Mouse (Mus musculus) heart, embryonic 15.5 days (tissue): Measurements from ENCODE around the gene Krt84. TPM values are rescaled to one million over a fixed set of nuclear protein-coding genes. Genes with fewer than 3 reads are reported as not detected.

ENCODE experiments used
- ATAC-seq: fragments of 200-750 bp; cut with Nextera tagmentation; replicated peaks from 2 replicates; pipeline ENCODE4 v1.8.0; 2017; ENCODE audit warnings: low read depth, moderate TSS enrichment; ENCODE audit not compliant: insufficient number of reproducible peaks, insufficient read depth, low FRiP score
- H3K27ac ChIP-seq: fragments of 300-500 bp; sonication (generic); 2 replicates; pipeline ENCODE4 v1.5.1; 2015; ENCODE audit warnings: mild to moderate bottlenecking, inconsistent platforms
- H3K27me3 ChIP-seq: fragments of 300-500 bp; sonication (generic); 2 replicates; pipeline ENCODE4 v1.6.1; 2015; ENCODE audit warnings: inconsistent platforms
- H3K36me3 ChIP-seq: fragments of 300-500 bp; sonication (generic); 2 replicates; pipeline ENCODE4 v1.6.1; 2015; ENCODE audit warnings: mild to moderate bottlenecking, inconsistent platforms
- H3K4me1 ChIP-seq: fragments of 300-500 bp; sonication (generic); replicated peaks from 2 replicates; pipeline ENCODE4 v1.6.1; 2015; ENCODE audit warnings: inconsistent platforms
- H3K4me2 ChIP-seq: fragments of 300-500 bp; sonication (generic); 2 replicates; pipeline ENCODE4 v1.6.1; 2015; ENCODE audit warnings: inconsistent platforms, mild to moderate bottlenecking, moderate library complexity
- H3K4me3 ChIP-seq: fragments of 300-500 bp; sonication (generic); 2 replicates; pipeline ENCODE4 v1.5.1; 2015; ENCODE audit warnings: mild to moderate bottlenecking, inconsistent platforms
- H3K9ac ChIP-seq: fragments of 300-500 bp; sonication (generic); 2 replicates; pipeline ENCODE4 v1.6.1; 2015; ENCODE audit warnings: mild to moderate bottlenecking, inconsistent platforms
- H3K9me3 ChIP-seq: fragments of 300-500 bp; sonication (generic); replicated peaks from 2 replicates; pipeline ENCODE4 v1.6.1; 2016; ENCODE audit warnings: inconsistent platforms
- WGBS: fragments of 180-500 bp; shearing (Covaris S2); methylation state at CpG from one replicate; pipeline ENCODE4 v1.1.7; 2015; ENCODE audit warnings: mixed read lengths; 5-methylcytosine and 5-hydroxymethylcytosine counted together
- polyA plus RNA-seq: library from polyadenylated mRNA; unstranded; fragments of >200 nt; fragmentation: Nextera tagmentation; extraction: Ambion mirVana; gene quantifications from 2 replicates; pipeline ENCODE4 v1.2.1, GENCODE M21; 2015

Krt84 gene
- polyA plus RNA-seq: not detected in 2 replicates

- 76% methylated on average over 7 of the region's 7 CpGs for WGBS
- Histone ChIP-seq H3K9me3 (no peaks in the 10 kb centered on the region), H3K27me3 (peaks cover 18% of the 10 kb centered on the region; the same call in 1 of the 2 replicates), H3K4me3 (no peak within 1 kb of the TSS), H3K4me2 (no peak within 1 kb of the TSS), H3K4me1 (no peaks in the 10 kb centered on the region), H3K9ac (no peak within 1 kb of the TSS), H3K27ac (no peak within 1 kb of the TSS), H3K36me3 (no peaks in the 10 kb centered on the region)
- ATAC-seq: no peak
Observed at GRCm38 (mm10) chr15:101532720-101533119, at the start of gene Krt84. TSS of gene Krt84 (minus strand) at chr15:101532820.

- ATAC-seq: no peak
- Histone ChIP-seq H3K9me3 (no peaks in the 10 kb centered on the region), H3K36me3 (no peaks in the 10 kb centered on the region), H3K27ac (no peak overlapping the region), H3K4me2 (no peak overlapping the region), H3K27me3 (0 out of 2 replicates have a peak, but pooled peaks cover 2% of the 10 kb centered on the region), H3K9ac (no peak overlapping the region), H3K4me1 (no peaks in the 10 kb centered on the region), H3K4me3 (no peak overlapping the region)
- 67% methylated on average over 3 of the region's 3 CpGs for WGBS
Observed at GRCm38 (mm10) chr15:101581701-101582100, 49.1 kb upstream of the Krt84 start.

GRCm38 (mm10) chr15:101575506-101575905 is 42.9 kb upstream of the Krt84 start:
- Histone ChIP-seq H3K27me3 (0 out of 2 replicates have a peak, but pooled peaks cover 14% of the 10 kb centered on the region), H3K4me2 (no peak overlapping the region), H3K9ac (no peak overlapping the region), H3K36me3 (no peaks in the 10 kb centered on the region), H3K9me3 (no peaks in the 10 kb centered on the region), H3K4me3 (no peak overlapping the region), H3K27ac (no peak overlapping the region), H3K4me1 (no peaks in the 10 kb centered on the region)
- ATAC-seq: no peak
- 64% methylated on average over 5 of the region's 5 CpGs for WGBS

GRCm38 (mm10) chr15:101573796-101574345 is 41.3 kb upstream of the Krt84 start, which contains the start of gene Krt75:
TSS of gene Krt75 (minus strand) at chr15:101573904.
- no peak for ATAC-seq
- Histone ChIP-seq H3K36me3 (no peaks in the 10 kb centered on the region), H3K4me1 (no peaks in the 10 kb centered on the region), H3K4me3 (no peak within 1 kb of the TSS), H3K4me2 (no peak within 1 kb of the TSS), H3K27ac (no peak within 1 kb of the TSS), H3K9ac (no peak within 1 kb of the TSS), H3K9me3 (no peaks in the 10 kb centered on the region), H3K27me3 (0 out of 2 replicates have a peak, but pooled peaks cover 18% of the 10 kb centered on the region)
- WGBS: 60% methylated on average over 15 of the region's 15 CpGs

- H3K4me3 ChIP-seq: no peak overlapping the region
- ATAC-seq: no peak
- H3K36me3 ChIP-seq: no peaks in the 10 kb centered on the region
- H3K9me3 ChIP-seq: no peaks in the 10 kb centered on the region
- H3K4me2 ChIP-seq: no peak overlapping the region
- peaks cover 25% of the 10 kb centered on the region for H3K27me3 ChIP-seq
- no peak overlapping the region for H3K27ac ChIP-seq
- no peak overlapping the region for H3K9ac ChIP-seq
- H3K4me1 ChIP-seq: no peaks in the 10 kb centered on the region
- WGBS: 43% methylated on average over 7 of the region's 7 CpGs
Observed at GRCm38 (mm10) chr15:101567780-101568179, 35.2 kb upstream of the Krt84 start.

GRCm38 (mm10) chr15:101562850-101563249 is 30.2 kb upstream of the Krt84 start, which contains the start of gene Krt90:
TSS of gene Krt90 (minus strand) at chr15:101562950.
- no peak within 1 kb of the TSS for H3K4me3 ChIP-seq
- H3K27me3 ChIP-seq: peaks cover 29% of the 10 kb centered on the region
- 59% methylated on average over 5 of the region's 5 CpGs for WGBS

GRCm38 (mm10) chr15:101558034-101558646 is 25.5 kb upstream of the Krt84 start:
- WGBS: 25% methylated on average over 7 of the region's 7 CpGs
- Histone ChIP-seq H3K4me1 (peaks cover under 1% of the 10 kb centered on the region), H3K4me2 (no peak overlapping the region), H3K9ac (no peak overlapping the region), H3K27me3 (peaks cover 27% of the 10 kb centered on the region), H3K4me3 (no peak overlapping the region), H3K9me3 (no peaks in the 10 kb centered on the region), H3K27ac (no peak overlapping the region), H3K36me3 (no peaks in the 10 kb centered on the region)
- no peak for ATAC-seq

More at GRCm38 (mm10) chr15:101562850-101563249, 30.2 kb upstream of the Krt84 start, which contains the start of gene Krt90:
- Histone ChIP-seq H3K9ac (no peak within 1 kb of the TSS), H3K36me3 (no peaks in the 10 kb centered on the region), H3K4me1 (no peaks in the 10 kb centered on the region), H3K27ac (no peak within 1 kb of the TSS), H3K4me2 (no peak within 1 kb of the TSS), H3K9me3 (no peaks in the 10 kb centered on the region)
- ATAC-seq: no peak

- no peak overlapping the region for H3K9ac ChIP-seq
- H3K4me1 ChIP-seq: peaks cover 5% of the 10 kb centered on the region
- no peaks in the 10 kb centered on the region for H3K9me3 ChIP-seq
- H3K27ac ChIP-seq: no peak overlapping the region
- no peaks in the 10 kb centered on the region for H3K36me3 ChIP-seq
- no peak overlapping the region for H3K4me3 ChIP-seq
- peak overlapping the region; percentile 13; the same call in 1 of the 2 replicates for H3K4me2 ChIP-seq
- 2% methylated on average over 11 of the region's 11 CpGs for WGBS
- H3K27me3 ChIP-seq: peaks cover 46% of the 10 kb centered on the region
- ATAC-seq: no peak
Observed at GRCm38 (mm10) chr15:101553169-101553568, 20.5 kb upstream of the Krt84 start.

GRCm38 (mm10) chr15:101552188-101552587 is 19.6 kb upstream of the Krt84 start:
- peaks cover 47% of the 10 kb centered on the region for H3K27me3 ChIP-seq

GRCm38 (mm10) chr15:101550567-101550966 is 17.9 kb upstream of the Krt84 start, which contains the start of gene Krt82:
TSS of gene Krt82 (minus strand) at chr15:101550667.
- H3K4me3 ChIP-seq: no peak within 1 kb of the TSS
- no peaks in the 10 kb centered on the region for H3K9me3 ChIP-seq
- WGBS: 82% methylated on average over 7 of the region's 7 CpGs
- peaks cover 5% of the 10 kb centered on the region for H3K4me1 ChIP-seq
- no peak for ATAC-seq
- H3K27ac ChIP-seq: no peak within 1 kb of the TSS
- H3K27me3 ChIP-seq: peaks cover 47% of the 10 kb centered on the region
- no peaks in the 10 kb centered on the region for H3K36me3 ChIP-seq
- no peak within 1 kb of the TSS for H3K9ac ChIP-seq
- H3K4me2 ChIP-seq: no peak within 1 kb of the TSS

More at GRCm38 (mm10) chr15:101552188-101552587, 19.6 kb upstream of the Krt84 start:
- WGBS: 79% methylated on average over 8 of the region's 8 CpGs
- no peak for ATAC-seq
- H3K9ac ChIP-seq: no peak overlapping the region
- no peak overlapping the region for H3K4me3 ChIP-seq
- no peak overlapping the region for H3K4me2 ChIP-seq
- H3K27ac ChIP-seq: no peak overlapping the region
- no peaks in the 10 kb centered on the region for H3K36me3 ChIP-seq
- peaks cover 5% of the 10 kb centered on the region for H3K4me1 ChIP-seq
- no peaks in the 10 kb centered on the region for H3K9me3 ChIP-seq

- H3K9me3 ChIP-seq: no peaks in the 10 kb centered on the region
- peaks cover 30% of the 10 kb centered on the region for H3K27me3 ChIP-seq
- H3K4me2 ChIP-seq: no peak overlapping the region
- H3K4me3 ChIP-seq: no peak overlapping the region
- ATAC-seq: no peak
- 68% methylated on average over 3 of the region's 3 CpGs for WGBS
- H3K4me1 ChIP-seq: no peaks in the 10 kb centered on the region
- no peaks in the 10 kb centered on the region for H3K36me3 ChIP-seq
- no peak overlapping the region for H3K27ac ChIP-seq
- no peak overlapping the region for H3K9ac ChIP-seq
Observed at GRCm38 (mm10) chr15:101544478-101544877, 11.9 kb upstream of the Krt84 start.
